Mouse (Mus musculus): ENCODE data around the gene Krtap5-5. TPM values are rescaled to one million over a fixed set of nuclear protein-coding genes. Genes with fewer than 3 reads are reported as not detected.

Krtap5-5 gene
- polyA plus RNA-seq, 1 experiment, result not detected

DNA sequence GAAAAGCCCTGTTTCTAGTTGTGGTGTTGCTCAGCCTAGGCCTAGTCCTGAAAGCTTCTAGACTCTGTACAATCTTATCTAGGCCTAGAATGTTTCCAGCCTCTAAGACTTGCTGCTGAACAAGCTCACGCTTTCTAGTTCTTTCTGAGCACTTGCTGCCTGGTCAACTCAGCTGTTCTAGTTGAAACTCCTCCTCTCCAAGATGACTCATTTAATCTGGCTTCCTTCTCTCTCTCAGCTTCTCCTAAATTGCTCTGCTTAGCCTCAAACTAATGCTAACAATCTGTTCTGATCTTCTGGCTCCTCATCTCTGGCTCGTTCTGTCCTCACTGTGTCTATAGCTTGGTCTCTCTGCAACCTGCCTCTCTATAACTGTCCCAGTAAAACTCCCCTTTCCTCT is 31.0 kb downstream of the Krtap5-5 start:
- H3K4me1 ChIP-seq (replicated peaks; ENCODE audit: control insufficient read depth, insufficient read depth, low read length), result no peaks in the 10 kb centered on the region
- no peak for DNase-seq
- WGBS, result 64% methylated on average over 2 of the region's 2 CpGs
- H3K4me3 ChIP-seq (ENCODE audit: control insufficient read depth, insufficient read depth, low read length), result no peak overlapping the region
- H3K36me3 ChIP-seq (ENCODE audit: control insufficient read depth, insufficient read depth, low read length), result no peaks in the 10 kb centered on the region
- H3K27ac ChIP-seq (ENCODE audit: control insufficient read depth, insufficient read depth, low read length), result no peak overlapping the region
- no peak for TF ChIP-seq POLR2A (IDR thresholded peaks at IDR 0.05; ENCODE audit: control insufficient read depth, extremely low read depth, insufficient read depth, low read length, poor library complexity)
- TF ChIP-seq CTCF (IDR thresholded peaks at IDR 0.05; ENCODE audit: borderline replicate concordance, control insufficient read depth, extremely low read depth, insufficient read depth, low read length, poor library complexity), result no peak
- H3K27me3 ChIP-seq (ENCODE audit: control insufficient read depth, insufficient read depth, low read length), result no peaks in the 10 kb centered on the region

DNA sequence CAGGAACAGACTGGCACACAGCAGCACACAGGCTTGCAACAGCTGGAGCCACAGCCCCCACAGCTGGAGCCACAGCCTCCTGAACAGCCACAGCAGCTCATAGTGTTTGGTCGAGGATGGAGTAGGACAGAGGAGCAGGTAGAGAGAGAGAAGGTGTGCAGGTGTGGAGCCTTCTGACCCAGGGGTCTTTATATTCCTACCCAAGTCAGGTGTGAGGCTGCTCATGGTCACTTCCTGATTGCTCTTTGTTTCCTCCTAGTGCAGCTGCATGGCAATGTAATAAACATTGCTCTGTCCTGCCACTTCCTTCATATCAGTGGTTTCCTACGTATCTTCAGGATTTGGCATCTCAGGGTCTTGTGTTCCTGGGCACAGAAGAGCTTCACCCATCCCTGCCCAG is 39.5 kb downstream of the Krtap5-5 start, which contains the start of gene Gm10153:
TSS of gene Gm10153 (minus strand) at position 101 of the 400 bp plus-strand sequence.
- H3K4me1 ChIP-seq (replicated peaks; ENCODE audit: control insufficient read depth, insufficient read depth, low read length), result no peaks in the 10 kb centered on the region
- H3K27ac ChIP-seq (ENCODE audit: control insufficient read depth, insufficient read depth, low read length), result no peak within 1 kb of the TSS
- 48% methylated on average over 2 of the region's 2 CpGs for WGBS
- H3K27me3 ChIP-seq (ENCODE audit: control insufficient read depth, insufficient read depth, low read length), result no peaks in the 10 kb centered on the region
- TF ChIP-seq POLR2A (IDR thresholded peaks at IDR 0.05; ENCODE audit: control insufficient read depth, extremely low read depth, insufficient read depth, low read length, poor library complexity), result no peak
- no peak for TF ChIP-seq CTCF (IDR thresholded peaks at IDR 0.05; ENCODE audit: borderline replicate concordance, control insufficient read depth, extremely low read depth, insufficient read depth, low read length, poor library complexity)
- no peaks in the 10 kb centered on the region for H3K36me3 ChIP-seq (ENCODE audit: control insufficient read depth, insufficient read depth, low read length)
- no peak within 1 kb of the TSS for H3K4me3 ChIP-seq (ENCODE audit: control insufficient read depth, insufficient read depth, low read length)
- no peak for DNase-seq

DNA sequence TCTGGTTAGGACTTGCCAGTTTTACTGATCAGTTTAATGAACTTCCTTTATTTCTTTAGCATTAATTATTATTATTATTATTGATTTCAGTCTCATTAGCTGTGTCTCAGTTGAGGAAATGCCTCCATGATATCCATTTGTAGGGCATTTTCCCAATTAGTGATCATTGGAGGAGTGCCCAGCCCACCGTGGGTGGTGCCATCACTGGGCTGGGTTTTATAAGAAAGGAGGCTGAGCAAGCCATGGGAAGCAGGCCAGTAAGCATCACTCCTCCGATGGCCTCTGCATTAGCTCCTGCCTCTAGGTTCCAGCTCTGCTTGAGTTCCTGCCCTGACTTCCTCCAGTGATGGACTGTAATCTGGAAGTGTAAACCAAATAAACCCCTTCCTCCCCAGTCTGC is 41.6 kb downstream of the Krtap5-5 start:
- TF ChIP-seq CTCF (IDR thresholded peaks at IDR 0.05; ENCODE audit: borderline replicate concordance, control insufficient read depth, extremely low read depth, insufficient read depth, low read length, poor library complexity) (no peak), POLR2A (IDR thresholded peaks at IDR 0.05; ENCODE audit: control insufficient read depth, extremely low read depth, insufficient read depth, low read length, poor library complexity) (no peak)
- Histone ChIP-seq H3K36me3 (ENCODE audit: control insufficient read depth, insufficient read depth, low read length) (no peaks in the 10 kb centered on the region), H3K4me1 (replicated peaks; ENCODE audit: control insufficient read depth, insufficient read depth, low read length) (no peaks in the 10 kb centered on the region), H3K4me3 (ENCODE audit: control insufficient read depth, insufficient read depth, low read length) (no peak overlapping the region), H3K27ac (ENCODE audit: control insufficient read depth, insufficient read depth, low read length) (no peak overlapping the region), H3K27me3 (ENCODE audit: control insufficient read depth, insufficient read depth, low read length) (no peaks in the 10 kb centered on the region)
- WGBS, result 79% methylated on average over 2 of the region's 2 CpGs
- DNase-seq, result no peak

DNA sequence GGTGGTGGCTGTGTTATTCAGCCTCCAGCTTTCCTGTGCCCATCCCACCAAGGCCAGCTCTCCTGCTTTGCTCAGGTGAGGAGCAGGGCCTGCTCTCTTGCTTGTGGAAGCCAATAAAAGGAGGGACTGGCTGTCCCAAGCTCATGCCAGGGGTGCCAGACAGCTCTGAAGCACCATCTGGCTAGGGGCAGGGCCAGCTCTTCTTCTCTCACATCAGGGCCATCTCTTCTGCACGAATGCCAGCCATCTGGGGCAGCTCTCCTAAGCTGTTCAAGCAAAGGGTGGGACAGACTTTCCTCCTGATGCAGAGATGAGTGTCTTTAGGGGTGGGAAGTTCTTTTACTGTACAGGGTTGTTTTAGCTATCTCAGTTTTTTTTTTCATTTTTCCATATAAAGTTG is 48.8 kb downstream of the Krtap5-5 start:
- no peak for TF ChIP-seq POLR2A (IDR thresholded peaks at IDR 0.05; ENCODE audit: control insufficient read depth, extremely low read depth, insufficient read depth, low read length, poor library complexity)
- no peak for TF ChIP-seq CTCF (IDR thresholded peaks at IDR 0.05; ENCODE audit: borderline replicate concordance, control insufficient read depth, extremely low read depth, insufficient read depth, low read length, poor library complexity)
- WGBS, result 43% methylated on average over 1 of the region's 1 CpGs
- DNase-seq, result no peak

More for the DNA sequence above, 48.8 kb downstream of the Krtap5-5 start:
- Histone ChIP-seq H3K4me3 (ENCODE audit: control insufficient read depth, insufficient read depth, low read length) (no peak overlapping the region), H3K4me1 (replicated peaks; ENCODE audit: control insufficient read depth, insufficient read depth, low read length) (no peaks in the 10 kb centered on the region), H3K36me3 (ENCODE audit: control insufficient read depth, insufficient read depth, low read length) (no peaks in the 10 kb centered on the region), H3K27me3 (ENCODE audit: control insufficient read depth, insufficient read depth, low read length) (no peaks in the 10 kb centered on the region), H3K27ac (ENCODE audit: control insufficient read depth, insufficient read depth, low read length) (no peak overlapping the region)

Other genes with a start within 250 kb of the Krtap5-5 start
- gene Mob2, start 168.9 kb downstream of the Krtap5-5 start, polyA plus RNA-seq (2012; rRNA removed), result 62.6 and 73.5 TPM in 2 replicates
- 0.98 and 4.0 TPM in 2 replicates for gene Dusp8, start 134.1 kb downstream of the Krtap5-5 start, polyA plus RNA-seq (2012; rRNA removed)
- gene Gm45618, start 109.2 kb downstream of the Krtap5-5 start, polyA plus RNA-seq (2012; rRNA removed), result not detected in 2 replicates
- gene Gm39115, start 93.9 kb downstream of the Krtap5-5 start, polyA plus RNA-seq (2012; rRNA removed), result not detected in 2 replicates
- gene Gm45337, start 85.4 kb downstream of the Krtap5-5 start, polyA plus RNA-seq (2012; rRNA removed), result not detected in 2 replicates
- gene Gm29735, start 72.9 kb downstream of the Krtap5-5 start, polyA plus RNA-seq (2012; rRNA removed), result not detected in 2 replicates
- gene Gm4553, start 64.2 kb downstream of the Krtap5-5 start, polyA plus RNA-seq (2012; rRNA removed), result not detected in 2 replicates
- not detected in 2 replicates for gene Krtap5-2, start 54.0 kb downstream of the Krtap5-5 start, polyA plus RNA-seq (2012; rRNA removed)
- not detected in 2 replicates for gene Gm10153, start 39.6 kb downstream of the Krtap5-5 start, polyA plus RNA-seq (2012; rRNA removed)
- not detected in 2 replicates for gene Krtap5-3, start 28.6 kb downstream of the Krtap5-5 start, polyA plus RNA-seq (2012; rRNA removed)
- gene Gm7579, start 18.1 kb downstream of the Krtap5-5 start, polyA plus RNA-seq (2012; rRNA removed), result not detected in 2 replicates
- gene Gm40460, start 11.1 kb upstream of the Krtap5-5 start, polyA plus RNA-seq (2012; rRNA removed), result 0.19 TPM in 1 of 2 replicates, not detected in the other
- not detected in 2 replicates for gene Gm2431, start 28.4 kb upstream of the Krtap5-5 start, polyA plus RNA-seq (2012; rRNA removed)
- gene Gm4559, start 44.4 kb upstream of the Krtap5-5 start, polyA plus RNA-seq (2012; rRNA removed), result not detected in 2 replicates
- gene Krtap5-1, start 67.1 kb upstream of the Krtap5-5 start, polyA plus RNA-seq (2012; rRNA removed), result not detected in 2 replicates
- gene Krtap5-4, start 73.6 kb upstream of the Krtap5-5 start, polyA plus RNA-seq (2012; rRNA removed), result not detected in 2 replicates
- 10.8 and 14.8 TPM in 2 replicates for gene Ifitm10, start 143.8 kb upstream of the Krtap5-5 start, polyA plus RNA-seq (2012; rRNA removed)
- 0.23 and 0.31 TPM in 2 replicates for gene Gm49369, start 152.7 kb upstream of the Krtap5-5 start, polyA plus RNA-seq (2012; rRNA removed)
- gene Ctsd, start 158.1 kb upstream of the Krtap5-5 start, polyA plus RNA-seq (2012; rRNA removed), result 762 and 992 TPM in 2 replicates
- gene Syt8, start 204.9 kb upstream of the Krtap5-5 start, polyA plus RNA-seq (2012; rRNA removed), result 2.2 and 5.2 TPM in 2 replicates
- 3.2 and 4.3 TPM in 2 replicates for gene Tnni2, start 211.8 kb upstream of the Krtap5-5 start, polyA plus RNA-seq (2012; rRNA removed)
- 507 and 626 TPM in 2 replicates for gene Lsp1, start 230.8 kb upstream of the Krtap5-5 start, polyA plus RNA-seq (2012; rRNA removed)